Mouse (Mus musculus): ENCODE measurements at regions not wholly inside any gene's neighbourhood (a gene's known extent, or its start where the extent isn't known, plus 50 kb on each side); places are given as distances from the start of the nearest gene placed in this dataset.

DNA sequence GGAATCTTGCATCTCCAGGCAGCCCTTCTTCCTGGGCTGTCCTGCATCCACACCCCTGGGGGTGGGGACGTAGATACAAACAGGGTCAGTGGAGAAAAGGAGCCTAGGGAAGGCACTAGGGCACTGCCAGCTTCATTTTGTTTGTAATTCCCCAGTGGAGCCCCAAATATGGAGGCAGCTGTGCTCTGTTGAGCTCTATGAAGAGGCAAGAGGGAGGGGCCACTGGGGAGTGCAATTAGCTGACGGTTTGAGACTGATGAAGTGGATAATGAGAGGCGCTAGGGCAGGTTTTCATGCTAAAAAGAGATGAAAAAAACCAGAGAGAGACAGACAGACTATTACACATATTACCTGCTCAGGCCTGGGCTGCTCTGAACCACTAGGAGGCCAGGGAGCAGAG lies 135.8 kb upstream of the Grik3 start:
- no peak for DNase-seq (ENCODE audit: low spot score)

GRCm38 (mm10) chr4:125350056-125350455 lies 140.4 kb upstream of the Grik3 start:
- no peak for DNase-seq (ENCODE audit: low spot score)

- DNase-seq (ENCODE audit: low spot score), result no peak
Observed at GRCm38 (mm10) chr4:125339056-125339455, 151.4 kb upstream of the Grik3 start.

GRCm38 (mm10) chr4:125328806-125329205 lies 161.7 kb upstream of the Grik3 start:
- DNase-seq (ENCODE audit: low spot score), result peak; percentile 13

GRCm38 (mm10) chr4:125324495-125324894 lies 166.0 kb upstream of the Grik3 start:
- no peak for DNase-seq (ENCODE audit: low spot score)

DNA sequence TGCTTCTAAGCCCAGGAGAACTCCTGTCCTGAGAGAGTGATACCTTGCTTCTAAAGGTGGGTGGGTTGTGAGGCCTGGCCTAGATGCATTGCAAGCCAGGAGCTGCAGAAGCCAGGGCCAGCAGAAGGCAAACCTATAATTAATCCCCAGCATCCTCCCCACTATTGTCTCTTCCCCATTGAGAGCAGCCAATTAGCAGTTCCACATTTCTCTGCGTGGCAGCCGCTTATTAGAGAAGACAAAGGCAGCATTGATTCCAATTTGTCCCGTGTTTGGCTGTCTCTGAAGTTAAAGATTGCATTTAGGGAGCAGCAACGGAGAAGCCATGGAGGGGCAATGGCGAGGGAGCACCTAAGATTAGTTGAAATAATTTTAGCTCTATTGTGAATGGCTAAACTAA lies 171.2 kb upstream of the Grik3 start:
- DNase-seq (ENCODE audit: low spot score), result no peak

DNA sequence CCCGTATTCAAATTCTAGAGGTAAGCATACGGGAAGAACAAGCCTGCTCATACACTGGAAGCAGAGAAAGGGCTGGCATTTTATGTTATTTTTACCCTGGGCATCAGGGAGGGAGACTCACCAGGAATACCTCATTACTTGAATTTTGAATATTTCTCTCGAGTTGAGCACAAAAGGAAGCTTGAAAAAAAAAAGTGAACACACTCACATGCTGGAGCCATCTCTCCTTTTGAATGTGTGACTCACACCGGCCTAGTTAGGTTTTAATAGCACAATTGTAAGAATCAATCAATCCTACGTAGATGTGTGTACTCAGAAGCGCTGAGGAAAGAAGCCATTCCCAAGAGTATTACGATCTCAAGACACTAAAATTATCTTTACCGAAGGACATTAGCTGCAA lies 172.2 kb upstream of the Grik3 start:
- no peak for DNase-seq (ENCODE audit: low spot score)

DNA sequence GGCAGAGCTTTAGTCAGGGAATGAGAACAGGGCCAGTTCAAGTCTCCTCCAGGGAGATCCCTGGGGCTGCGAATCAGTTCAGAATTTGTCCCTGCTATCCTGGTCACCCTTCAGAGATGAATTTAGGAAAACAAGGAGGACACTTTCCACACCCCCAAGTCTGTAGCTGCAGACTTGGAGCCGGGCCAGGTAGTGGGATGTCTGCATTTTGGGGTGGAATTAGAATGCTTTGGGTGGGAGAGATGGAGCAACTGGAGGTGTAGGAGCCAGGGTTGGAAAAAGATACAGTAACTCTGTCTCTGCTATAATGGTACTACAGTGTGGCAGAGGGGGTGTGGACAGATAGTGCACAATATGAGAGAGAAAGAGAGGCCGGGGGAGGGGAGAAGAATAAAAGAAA lies 173.6 kb upstream of the Grik3 start:
- no peak for DNase-seq (ENCODE audit: low spot score)

GRCm38 (mm10) chr4:125315818-125316217 lies 174.7 kb upstream of the Grik3 start:
- no peak for DNase-seq (ENCODE audit: low spot score)

GRCm38 (mm10) chr4:125313892-125314291 lies 176.6 kb upstream of the Grik3 start:
- DNase-seq (ENCODE audit: low spot score), result no peak

DNA sequence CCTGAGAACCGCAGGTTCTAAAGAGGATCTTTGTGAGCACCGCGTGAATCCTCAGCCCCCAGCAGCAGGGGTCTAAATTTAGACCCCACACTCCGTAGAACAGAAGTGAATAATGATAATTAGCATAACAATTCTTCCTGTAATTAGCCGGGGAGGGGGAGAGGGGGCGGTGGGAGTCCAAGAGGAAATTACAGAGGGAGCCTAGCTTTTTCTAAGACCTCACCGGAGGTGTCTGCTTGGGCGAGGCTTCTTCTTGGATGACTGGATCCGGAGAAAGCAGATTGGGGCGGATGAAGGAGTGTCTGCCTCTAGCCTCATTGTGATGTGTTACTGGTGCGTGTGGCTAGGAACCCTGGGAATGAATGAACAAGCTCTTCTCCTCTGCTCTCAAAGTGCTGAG lies 177.2 kb upstream of the Grik3 start:
- no peak for DNase-seq (ENCODE audit: low spot score)

- DNase-seq (ENCODE audit: low spot score), result no peak
Observed at GRCm38 (mm10) chr4:125308171-125308570, 180.5 kb upstream of the Zc3h12a start.

- no peak for DNase-seq (ENCODE audit: low spot score)
Observed at GRCm38 (mm10) chr4:125305766-125306165, 178.1 kb upstream of the Zc3h12a start.

DNA sequence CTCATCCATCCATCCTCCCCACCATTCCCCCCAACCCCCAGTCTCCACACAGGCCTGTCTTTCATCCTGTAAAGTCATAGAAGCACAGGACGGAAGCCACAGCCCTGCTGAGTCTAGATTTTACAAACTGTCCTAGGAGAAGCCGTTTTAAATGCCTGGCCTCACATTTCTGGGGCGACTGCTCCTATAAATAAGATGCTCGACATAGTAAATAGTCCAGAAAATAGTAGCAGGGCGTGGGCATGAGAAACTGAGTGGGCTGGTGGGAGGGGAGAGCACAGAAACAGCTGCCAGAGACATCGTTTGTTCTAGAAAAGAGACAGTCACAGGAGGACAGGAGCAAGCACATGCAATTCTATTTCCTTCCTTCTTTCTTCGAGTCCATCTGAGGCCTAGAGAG lies 175.0 kb upstream of the Zc3h12a start:
- DNase-seq (ENCODE audit: low spot score), result no peak

- peak; percentile 83 for DNase-seq (ENCODE audit: low spot score)
Observed at GRCm38 (mm10) chr4:125300503-125301457, 173.1 kb upstream of the Zc3h12a start.

GRCm38 (mm10) chr4:125290761-125291160 lies 163.1 kb upstream of the Zc3h12a start:
- no peak for DNase-seq (ENCODE audit: low spot score)

GRCm38 (mm10) chr4:125289709-125290108 lies 162.1 kb upstream of the Zc3h12a start:
- no peak for DNase-seq (ENCODE audit: low spot score)

- no peak for DNase-seq (ENCODE audit: low spot score)
Observed at GRCm38 (mm10) chr4:125289031-125289449, 161.4 kb upstream of the Zc3h12a start.

DNA sequence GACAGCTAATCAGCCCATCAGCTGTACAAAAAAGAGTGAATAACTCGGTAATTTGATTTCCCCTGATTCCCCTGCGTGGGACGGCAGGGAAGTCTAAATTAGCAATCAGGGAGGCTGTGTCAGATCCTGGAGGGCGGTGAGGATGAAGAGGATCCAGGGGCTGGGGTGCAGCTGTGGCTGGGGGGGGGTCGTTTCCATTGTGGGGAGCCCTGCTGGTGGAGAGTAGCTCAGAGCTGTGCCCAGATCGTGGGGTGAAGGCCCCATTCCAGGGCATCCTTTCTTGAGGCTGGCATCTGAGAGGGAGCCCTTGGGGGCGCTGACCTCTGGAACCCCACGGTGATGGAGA lies 155.3 kb upstream of the Zc3h12a start:
- no peak for DNase-seq (ENCODE audit: low spot score)

DNA sequence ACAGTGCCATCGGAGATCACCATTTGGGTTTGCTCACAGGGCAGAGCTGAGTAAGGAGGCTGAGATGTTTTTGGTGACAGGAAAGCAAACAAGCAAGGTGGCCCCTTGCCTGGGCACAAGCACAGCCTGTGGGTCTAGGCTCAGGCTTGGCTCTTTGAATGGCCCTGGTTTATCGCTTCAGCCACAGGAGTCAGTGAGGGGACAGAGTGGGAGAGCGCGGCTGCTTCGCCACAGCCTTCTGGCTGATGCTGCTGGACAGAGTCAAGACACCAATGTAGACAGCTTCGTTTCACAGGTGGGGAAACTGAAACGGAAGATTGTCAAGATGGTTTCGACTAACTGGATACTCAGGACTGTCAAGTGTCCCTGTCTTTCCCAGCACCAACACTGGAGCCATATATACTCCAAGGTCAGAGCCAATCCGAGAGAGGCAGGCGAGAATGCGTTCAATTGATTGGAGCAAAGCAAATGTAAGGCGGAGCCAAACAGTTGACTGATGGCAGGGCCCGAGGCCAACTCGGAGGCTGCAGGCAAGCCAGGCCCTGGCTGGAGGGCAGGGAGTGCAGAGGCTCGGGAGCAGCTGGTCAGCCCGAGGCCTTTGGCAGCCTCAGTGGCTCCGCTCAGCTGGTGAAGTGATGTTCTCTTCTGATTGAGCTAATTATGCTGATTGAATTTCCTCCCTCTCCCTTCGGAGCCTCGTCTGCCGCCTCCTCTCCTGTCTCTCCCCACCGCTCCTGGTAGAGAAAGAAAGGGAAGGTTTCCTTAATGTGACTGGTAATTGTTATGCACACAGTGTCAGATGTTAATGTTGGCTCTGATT lies 154.7 kb upstream of the Zc3h12a start:
- DNase-seq (ENCODE audit: low spot score), result peak; percentile 11

DNA sequence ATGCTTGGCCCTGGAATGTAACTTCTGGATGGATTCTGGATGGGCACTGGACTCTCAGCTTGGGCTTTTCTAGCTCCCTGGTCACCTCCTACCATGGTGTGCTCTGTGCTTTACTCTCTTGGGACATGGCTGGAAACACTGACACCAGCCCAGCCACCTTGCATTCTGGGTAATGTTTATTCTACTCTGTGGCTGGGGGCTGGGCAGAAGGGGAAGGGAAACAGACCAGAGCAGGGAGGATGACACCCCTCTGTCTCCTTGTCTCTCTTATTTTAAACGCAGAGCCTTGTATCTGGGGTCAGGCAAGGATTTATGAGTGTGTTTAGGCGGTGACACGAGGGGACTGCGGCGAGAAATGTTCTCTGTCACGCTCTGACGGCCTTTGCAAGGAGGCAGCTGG lies 151.5 kb upstream of the Zc3h12a start:
- DNase-seq (ENCODE audit: low spot score), result no peak

DNA sequence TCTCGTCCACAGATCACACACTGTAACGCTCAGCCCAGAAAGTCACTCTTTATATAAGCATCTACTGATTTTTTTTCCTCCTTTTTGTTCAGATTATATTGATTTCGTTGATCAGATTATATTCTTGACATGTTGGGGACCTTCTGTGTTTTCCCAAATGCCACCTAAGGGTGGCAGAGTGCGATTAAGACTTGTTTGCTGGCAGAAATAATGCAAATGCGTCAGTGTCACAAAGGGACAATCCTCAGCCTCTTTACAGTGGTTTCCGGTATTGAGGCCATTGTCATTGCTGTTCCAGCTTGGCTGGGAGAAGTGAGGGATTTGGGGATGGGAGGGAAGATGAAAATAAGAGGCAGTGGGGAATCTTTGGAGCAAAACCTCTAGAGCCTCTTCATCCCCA lies 149.2 kb upstream of the Zc3h12a start:
- DNase-seq (ENCODE audit: low spot score), result no peak

DNA sequence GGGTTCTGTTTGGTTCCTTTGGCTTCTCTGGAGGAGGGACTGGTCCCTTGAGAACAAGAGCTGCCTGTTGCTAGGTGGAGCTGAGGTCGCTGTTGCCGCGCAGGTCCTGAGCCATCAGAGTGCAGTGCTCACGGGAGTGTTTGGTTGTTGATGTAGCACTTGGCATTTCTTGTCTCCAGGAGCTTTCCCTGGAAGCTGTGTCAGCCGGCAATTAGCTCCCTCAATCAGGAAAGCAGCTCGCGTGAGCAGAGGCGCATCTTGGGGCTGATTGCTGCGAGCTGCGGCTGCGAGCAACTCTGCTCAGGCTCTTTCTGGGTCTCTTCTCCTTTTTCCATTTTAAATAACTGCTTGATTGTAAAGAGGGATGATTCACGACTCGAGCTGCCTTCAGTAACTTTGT lies 147.6 kb upstream of the Zc3h12a start:
- DNase-seq (ENCODE audit: low spot score), result no peak

Measured in ovary, postnatal 36 days (tissue).